Mouse (Mus musculus) intestine, postnatal 0 days (tissue): ENCODE data around the gene Myh9. TPM values are rescaled to one million over a fixed set of nuclear protein-coding genes. Genes with fewer than 3 reads are reported as not detected.

Experiments
- ATAC-seq: fragments of 200-750 bp; cut with Nextera tagmentation; 2 replicates; pipeline ENCODE4 v1.8.0; 2017; ENCODE audit warnings: mild to moderate bottlenecking, moderate TSS enrichment, moderate library complexity
- H3K27ac ChIP-seq: fragments of 300-500 bp; sonication (generic); 2 replicates; pipeline ENCODE4 v1.5.1; 2014; ENCODE audit warnings: mild to moderate bottlenecking, low read depth, low read length, moderate library complexity
- H3K27me3 ChIP-seq: fragments of 300-500 bp; sonication (generic); replicated peaks from 2 replicates; pipeline ENCODE4 v1.6.1; 2014; ENCODE audit warnings: low read length, mixed read lengths; ENCODE audit not compliant: control insufficient read depth, insufficient read depth
- H3K36me3 ChIP-seq: fragments of 300-500 bp; sonication (generic); 2 replicates; pipeline ENCODE4 v1.6.1; 2014; ENCODE audit warnings: mild to moderate bottlenecking, moderate library complexity; ENCODE audit not compliant: control insufficient read depth, insufficient read depth
- H3K4me1 ChIP-seq: fragments of 300-500 bp; sonication (generic); replicated peaks from 2 replicates; pipeline ENCODE4 v1.6.1; 2014; ENCODE audit warnings: antibody characterized with exemption, low read length, mixed read lengths; ENCODE audit not compliant: control insufficient read depth, insufficient read depth
- H3K4me2 ChIP-seq: fragments of 300-500 bp; sonication (generic); replicated peaks from 2 replicates; pipeline ENCODE4 v1.6.1; 2014; ENCODE audit warnings: low read depth, mild to moderate bottlenecking, moderate library complexity
- H3K4me3 ChIP-seq: fragments of 300-500 bp; sonication (generic); 2 replicates; pipeline ENCODE4 v1.5.1; 2014; ENCODE audit warnings: low read depth, low read length
- H3K9ac ChIP-seq: fragments of 300-500 bp; sonication (generic); 2 replicates; pipeline ENCODE4 v1.6.1; 2014; ENCODE audit warnings: mild to moderate bottlenecking, low read depth, low read length
- H3K9me3 ChIP-seq: fragments of 300-500 bp; sonication (generic); 2 replicates; pipeline ENCODE4 v1.6.1; 2016; ENCODE audit warnings: mixed run types; ENCODE audit not compliant: control insufficient read depth
- CTCF ChIP-seq: sonication (generic); IDR thresholded peaks from 2 replicates; pipeline ENCODE4 v1.5.1; 2016; ENCODE audit warnings: low read depth, mild to moderate bottlenecking, control low read depth, antibody characterized with exemption, moderate library complexity
- WGBS: fragments of 180-500 bp; shearing (Covaris S2); extraction: QIAGEN DNeasy Blood & Tissue Kit; methylation state at CpG from one replicate; pipeline ENCODE4 v1.1.7; 2014; 5-methylcytosine and 5-hydroxymethylcytosine counted together
- polyA plus RNA-seq: library from polyadenylated mRNA; unstranded; fragments of >200 nt; fragmentation: Nextera tagmentation; extraction: Ambion mirVana; gene quantifications from 2 replicates; pipeline ENCODE4 v1.2.1, GENCODE M21; 2015

The Myh9 gene
- polyA plus RNA-seq, 1 experiment from 2014 or later, result 25.7 TPM

GRCm38 (mm10) chr15:77834336-77835268, 7.4 kb downstream of the Myh9 start:
- Histone ChIP-seq H3K9me3 (no peaks in the 10 kb centered on the region), H3K4me1 (peaks cover 56% of the 10 kb centered on the region), H3K4me2 (0 out of 2 replicates have a peak overlapping the region, but pooled peaks have one; percentile 21), H3K27me3 (no peaks in the 10 kb centered on the region), H3K9ac (peak overlapping the region; percentile 11; the same call in 1 of the 2 replicates), H3K4me3 (no peak overlapping the region), H3K27ac (peak overlapping the region; percentile 50; the same call in 1 of the 2 replicates), H3K36me3 (peaks cover 8% of the 10 kb centered on the region; the same call in 1 of the 2 replicates)
- no peak for TF ChIP-seq CTCF
- 57% methylated on average over 15 of the region's 15 CpGs for WGBS
- no peak for ATAC-seq

GRCm38 (mm10) chr15:77833731-77834130, 8.2 kb downstream of the Myh9 start:
- Histone ChIP-seq H3K4me2 (no peak overlapping the region), H3K27ac (peak overlapping the region; percentile 50), H3K9me3 (no peaks in the 10 kb centered on the region), H3K4me1 (peaks cover 56% of the 10 kb centered on the region), H3K4me3 (no peak overlapping the region), H3K36me3 (peaks cover 8% of the 10 kb centered on the region; the same call in 1 of the 2 replicates), H3K27me3 (no peaks in the 10 kb centered on the region), H3K9ac (no peak overlapping the region)
- no peak for TF ChIP-seq CTCF
- 47% methylated on average over 6 of the region's 6 CpGs for WGBS
- ATAC-seq, result no peak

GRCm38 (mm10) chr15:77833083-77833482, 8.9 kb downstream of the Myh9 start:
- no peaks in the 10 kb centered on the region for H3K9me3 ChIP-seq
- H3K27ac ChIP-seq, result peak overlapping the region; percentile 50; the same call in 1 of the 2 replicates
- ATAC-seq, result peak; percentile 62
- peaks cover 52% of the 10 kb centered on the region for H3K4me1 ChIP-seq
- H3K9ac ChIP-seq, result no peak overlapping the region
- no peak overlapping the region for H3K4me3 ChIP-seq
- H3K36me3 ChIP-seq, result peaks cover 8% of the 10 kb centered on the region; the same call in 1 of the 2 replicates
- H3K4me2 ChIP-seq, result peak overlapping the region; percentile 21; the same call in 1 of the 2 replicates
- H3K27me3 ChIP-seq, result no peaks in the 10 kb centered on the region
- no peak for TF ChIP-seq CTCF

- Histone ChIP-seq H3K36me3 (peaks cover 8% of the 10 kb centered on the region; the same call in 1 of the 2 replicates), H3K4me2 (no peak overlapping the region), H3K27me3 (no peaks in the 10 kb centered on the region), H3K27ac (peak overlapping the region; percentile 52), H3K4me1 (peaks cover 46% of the 10 kb centered on the region), H3K9ac (no peak overlapping the region), H3K4me3 (no peak overlapping the region), H3K9me3 (no peaks in the 10 kb centered on the region)
- no peak for TF ChIP-seq CTCF
- 32% methylated on average over 7 of the region's 7 CpGs for WGBS
- peak; percentile 28; the same call in 1 of the 2 replicates for ATAC-seq
Observed at GRCm38 (mm10) chr15:77832458-77832904, 9.5 kb downstream of the Myh9 start.

- H3K9me3 ChIP-seq, result no peaks in the 10 kb centered on the region
- no peak for TF ChIP-seq CTCF
- no peak overlapping the region for H3K4me2 ChIP-seq
- no peak overlapping the region for H3K9ac ChIP-seq
- peak; percentile 22; the same call in 1 of the 2 replicates for ATAC-seq
- H3K27me3 ChIP-seq, result no peaks in the 10 kb centered on the region
- peaks cover 8% of the 10 kb centered on the region; the same call in 1 of the 2 replicates for H3K36me3 ChIP-seq
- H3K4me1 ChIP-seq, result peaks cover 45% of the 10 kb centered on the region
- H3K27ac ChIP-seq, result peak overlapping the region; percentile 52; the same call in 1 of the 2 replicates
- 47% methylated on average over 8 of the region's 8 CpGs for WGBS
- H3K4me3 ChIP-seq, result no peak overlapping the region
Observed at GRCm38 (mm10) chr15:77831754-77832457, 10.1 kb downstream of the Myh9 start.

GRCm38 (mm10) chr15:77831138-77831579, 10.8 kb downstream of the Myh9 start:
- TF ChIP-seq CTCF, result no peak
- Histone ChIP-seq H3K27ac (no peak overlapping the region), H3K27me3 (no peaks in the 10 kb centered on the region), H3K4me1 (peaks cover 41% of the 10 kb centered on the region), H3K36me3 (peaks cover 8% of the 10 kb centered on the region; the same call in 1 of the 2 replicates), H3K4me3 (no peak overlapping the region), H3K9me3 (no peaks in the 10 kb centered on the region), H3K9ac (no peak overlapping the region), H3K4me2 (no peak overlapping the region)
- WGBS, result 65% methylated on average over 2 of the region's 2 CpGs
- ATAC-seq, result no peak
